Mouse (Mus musculus) small intestine, adult 2 months (tissue): ENCODE results near the gene Ubac2.

Experiments
- CTCF ChIP-seq: fragments of 200-500 bp; IDR thresholded peaks from 2 replicates; pipeline ENCODE4 v1.5.1; 2012; ENCODE audit warnings: low read depth, mild to moderate bottlenecking, control low read depth, inconsistent platforms, low read length, moderate library complexity, mixed read lengths; ENCODE audit not compliant: insufficient replicate concordance, insufficient read length; ENCODE audit errors: extremely low read depth
- POLR2A ChIP-seq: fragments of 200-500 bp; IDR thresholded peaks from 2 replicates; pipeline ENCODE4 v1.6.1; 2012; ENCODE audit warnings: low read depth, mild to moderate bottlenecking, control low read depth, inconsistent platforms, low read length, moderate library complexity

- no peak for TF ChIP-seq POLR2A
- TF ChIP-seq CTCF = no peak
Observed at GRCm38 (mm10) chr14:121894511-121895135, 16.2 kb downstream of the Ubac2 start.
